ENCODE assay signal across 11 mouse cellular contexts in the genomic region with DNA sequence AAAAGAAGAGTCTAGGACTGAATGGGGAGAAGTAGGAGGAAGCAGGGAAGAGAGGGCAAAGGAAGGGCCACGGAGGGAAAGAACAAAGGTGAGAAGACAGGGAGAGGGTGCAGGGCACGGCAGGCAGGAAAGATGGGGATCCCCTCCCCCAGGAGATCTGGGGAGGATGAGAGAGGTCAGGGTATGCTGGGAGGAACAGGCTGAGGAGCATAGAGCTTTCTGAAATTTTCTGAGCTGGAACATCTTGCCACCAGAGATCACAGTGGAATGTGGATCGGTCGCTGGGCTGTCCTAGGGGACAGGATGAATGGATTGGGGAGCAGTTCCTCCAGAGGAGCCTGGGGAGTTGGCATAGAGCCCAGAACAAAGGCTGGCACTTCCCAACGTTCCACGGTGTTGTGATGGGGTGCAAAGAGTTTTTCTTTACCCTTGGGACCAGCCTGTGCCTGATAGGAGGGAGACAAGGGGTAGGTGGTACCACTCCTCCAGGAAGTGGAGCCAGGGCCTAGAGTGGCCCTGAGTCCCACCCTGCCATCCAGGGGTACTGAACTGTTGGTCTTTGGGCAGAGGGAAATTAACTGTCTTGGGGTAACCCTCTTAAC.
DNase-seq lines count a peak whose midpoint lies in the region; ATAC-seq and TF ChIP-seq lines count a peak whose summit lies in the region.
"Had no signal": no experiment of that assay in that cellular context is flagged by ENCODE, and none has a peak within 500 bp of the region (broad histone marks: within the 10 kb centered on the region; RNA-seq: fewer than 3 reads in every experiment).

No protein-coding gene starts in this region.

- no peaks in the 10 kb centered on the region for H3K36me3 ChIP-seq in forebrain, embryonic 14.5 days (ENCODE audit: control insufficient read depth, insufficient read depth, low read length)
- no peaks in the 10 kb centered on the region for H3K36me3 ChIP-seq in forebrain, embryonic 13.5 days (ENCODE audit: poor library complexity, severe bottlenecking)
- no peaks in the 10 kb centered on the region for H3K36me3 ChIP-seq in lung, embryonic 14.5 days (ENCODE audit: insufficient read depth)
- H3K36me3 ChIP-seq in embryonic facial prominence, embryonic 15.5 days = no peaks in the 10 kb centered on the region

- no peak overlapping the region for H3K9ac ChIP-seq in forebrain, embryonic 14.5 days (ENCODE audit: low read length)
- no peak overlapping the region for H3K9ac ChIP-seq in forebrain, embryonic 13.5 days
- no peak overlapping the region for H3K9ac ChIP-seq in lung, embryonic 14.5 days
- H3K9ac ChIP-seq in embryonic facial prominence, embryonic 15.5 days = no peak overlapping the region

- DNase-seq in forebrain, embryonic 14.5 days (ENCODE audit: low spot score) = peak; percentile 69
- DNase-seq in lung, embryonic 14.5 days = peak; percentile 56
- DNase-seq in lung, postnatal 36 days = no peak
- DNase-seq in T-cell, adult 2 months (ENCODE audit: low spot score) = no peak
- no peak for DNase-seq in thymus, postnatal 36 days
- DNase-seq: heart, postnatal 14 days had no signal

- H3K27ac ChIP-seq in forebrain, embryonic 14.5 days (ENCODE audit: low read depth, low read length) = no peak overlapping the region
- H3K27ac ChIP-seq in forebrain, embryonic 13.5 days = no peak overlapping the region
- H3K27ac ChIP-seq in lung, embryonic 14.5 days (ENCODE audit: low read depth) = no peak overlapping the region
- H3K27ac ChIP-seq in embryonic facial prominence, embryonic 15.5 days (replicated peaks) = no peak overlapping the region
- 0 out of 2 replicates have a peak overlapping the region, but pooled peaks have one; percentile 9 for H3K27ac ChIP-seq in olfactory bulb, adult 2 months (ENCODE audit: insufficient read depth, low read depth, low read length)
- H3K27ac ChIP-seq: kidney, postnatal 0 days had no signal

- no peak for TF ChIP-seq CTCF in lung, embryonic 14.5 days (IDR thresholded peaks at IDR 0.05; ENCODE audit: low read depth)
- no peak for TF ChIP-seq CTCF in olfactory bulb, adult 2 months (IDR thresholded peaks at IDR 0.05; ENCODE audit: insufficient read depth, low read depth, low read length)

- ATAC-seq in forebrain, embryonic 14.5 days = no peak; the same call in 1 of the 2 replicates
- no peak for ATAC-seq in forebrain, embryonic 13.5 days
- ATAC-seq in lung, embryonic 14.5 days (ENCODE audit: insufficient read depth) = no peak; the same call in 1 of the 2 replicates
- peak; percentile 51; the same call in 1 of the 2 replicates for ATAC-seq in embryonic facial prominence, embryonic 15.5 days (ENCODE audit: insufficient number of reproducible peaks, low FRiP score, low TSS enrichment, low read depth)

- no peak overlapping the region for H3K4me2 ChIP-seq in forebrain, embryonic 14.5 days (ENCODE audit: low read length)
- H3K4me2 ChIP-seq in forebrain, embryonic 13.5 days = no peak overlapping the region
- no peak overlapping the region for H3K4me2 ChIP-seq in lung, embryonic 14.5 days
- no peak overlapping the region for H3K4me2 ChIP-seq in embryonic facial prominence, embryonic 15.5 days (replicated peaks)

- TF ChIP-seq POLR2A in olfactory bulb, adult 2 months (IDR thresholded peaks at IDR 0.05; ENCODE audit: insufficient read depth, low read depth, low read length) = no peak

- H3K4me1 ChIP-seq in forebrain, embryonic 14.5 days (ENCODE audit: control insufficient read depth, insufficient read depth, low read length) = peaks cover 2% of the 10 kb centered on the region; the same call in 1 of the 2 replicates
- H3K4me1 ChIP-seq in forebrain, embryonic 13.5 days = peaks cover 32% of the 10 kb centered on the region
- no peaks in the 10 kb centered on the region for H3K4me1 ChIP-seq in lung, embryonic 14.5 days (ENCODE audit: insufficient read depth)
- H3K4me1 ChIP-seq in embryonic facial prominence, embryonic 15.5 days = 0 out of 2 replicates have a peak, but pooled peaks cover 6% of the 10 kb centered on the region
- H3K4me1 ChIP-seq in olfactory bulb, adult 2 months (ENCODE audit: control insufficient read depth, insufficient read depth, low read length) = peaks cover 9% of the 10 kb centered on the region

- 32% methylated on average over 6 of the region's 6 CpGs for WGBS in forebrain, embryonic 14.5 days
- WGBS in forebrain, embryonic 13.5 days = 46% methylated on average over 6 of the region's 6 CpGs
- 27% methylated on average over 6 of the region's 6 CpGs for WGBS in lung, embryonic 14.5 days
- 21% methylated on average over 6 of the region's 6 CpGs for WGBS in embryonic facial prominence, embryonic 15.5 days
- 24% methylated on average over 6 of the region's 6 CpGs for WGBS in olfactory bulb, adult 2 months

- no peaks in the 10 kb centered on the region for H3K27me3 ChIP-seq in forebrain, embryonic 14.5 days (replicated peaks; ENCODE audit: control insufficient read depth, insufficient read depth, low read length)
- H3K27me3 ChIP-seq in forebrain, embryonic 13.5 days = no peaks in the 10 kb centered on the region
- no peaks in the 10 kb centered on the region for H3K27me3 ChIP-seq in lung, embryonic 14.5 days (ENCODE audit: insufficient read depth, low read length)
- no peaks in the 10 kb centered on the region for H3K27me3 ChIP-seq in embryonic facial prominence, embryonic 15.5 days
- H3K27me3 ChIP-seq: CH12.LX had no signal

- no peak overlapping the region for H3K4me3 ChIP-seq in forebrain, embryonic 14.5 days (ENCODE audit: low read depth, low read length)
- no peak overlapping the region for H3K4me3 ChIP-seq in forebrain, embryonic 13.5 days
- H3K4me3 ChIP-seq in lung, embryonic 14.5 days (ENCODE audit: low read depth, low read length) = no peak overlapping the region
- H3K4me3 ChIP-seq in embryonic facial prominence, embryonic 15.5 days (replicated peaks) = no peak overlapping the region
- no peak overlapping the region for H3K4me3 ChIP-seq in olfactory bulb, adult 2 months (ENCODE audit: insufficient read depth, low read depth, low read length)

- H3K9me3 ChIP-seq in forebrain, embryonic 14.5 days (replicated peaks; ENCODE audit: control insufficient read depth, low read length) = no peaks in the 10 kb centered on the region
- no peaks in the 10 kb centered on the region for H3K9me3 ChIP-seq in forebrain, embryonic 13.5 days (replicated peaks)
- no peaks in the 10 kb centered on the region for H3K9me3 ChIP-seq in lung, embryonic 14.5 days (ENCODE audit: low read depth, low read length)
- no peaks in the 10 kb centered on the region for H3K9me3 ChIP-seq in embryonic facial prominence, embryonic 15.5 days (replicated peaks)

Comparison
In these comparisons a context has a peak if more than half of its experiments do, and no peak if none do; other contexts are left out.
1. DNase-seq: peak in forebrain, embryonic 14.5 days (single experiment) and lung, embryonic 14.5 days (single experiment); none in lung, postnatal 36 days (single experiment), T-cell, adult 2 months (single experiment) and thymus, postnatal 36 days (0 of 2).